Mouse (Mus musculus) macrophage (primary cell): Measurements from ENCODE around the gene Hexb. TPM values are rescaled to one million over a fixed set of nuclear protein-coding genes. Genes with fewer than 3 reads are reported as not detected.
"Not testable (repeated sequence)": the region's sequence is repeated elsewhere in the genome, so short reads cannot be mapped to it uniquely, and the experiment has no call there.

Experiments used
- H3K27ac ChIP-seq: fragments of 350-480 bp; formaldehyde crosslinking; 2 replicates; pipeline ENCODE4 v1.9.0; 2021
- H3K36me3 ChIP-seq: fragments of 350-480 bp; formaldehyde crosslinking; 2 replicates; pipeline ENCODE4 v1.9.0; 2021; ENCODE audit errors: inconsistent target
- H3K4me3 ChIP-seq: fragments of 350-480 bp; formaldehyde crosslinking; 2 replicates; pipeline ENCODE4 v1.9.0; 2021; ENCODE audit errors: inconsistent target
- H3K79me2 ChIP-seq: fragments of 350-480 bp; formaldehyde crosslinking; 2 replicates; pipeline ENCODE4 v1.9.0; 2021; ENCODE audit errors: inconsistent target
- WGBS: methylation state at CpG from one replicate; pipeline ENCODE4 v1.1.7; 2026; ENCODE audit warnings: inconsistent platforms; ENCODE audit not compliant: missing documents; 5-methylcytosine and 5-hydroxymethylcytosine counted together
- polyA plus RNA-seq: library from polyadenylated mRNA; stranded (reverse); fragments of 250-400 nt; gene quantifications from 3 replicates; pipeline ENCODE4 v1.2.4, GENCODE M21; 2018; ENCODE audit warnings: inconsistent platforms

The Hexb gene
- polyA plus RNA-seq, 1 experiment from 2014 or later: 132 TPM

GRCm38 (mm10) chr13:97180113-97180828 lies 17.9 kb downstream of the Hexb start:
- peaks cover 93% of the 10 kb centered on the region for H3K36me3 ChIP-seq
- no peak overlapping the region for H3K4me3 ChIP-seq
- H3K27ac ChIP-seq: no peak overlapping the region
- no peaks in the 10 kb centered on the region for H3K79me2 ChIP-seq
- WGBS: 96% methylated on average over 6 of the region's 6 CpGs

DNA sequence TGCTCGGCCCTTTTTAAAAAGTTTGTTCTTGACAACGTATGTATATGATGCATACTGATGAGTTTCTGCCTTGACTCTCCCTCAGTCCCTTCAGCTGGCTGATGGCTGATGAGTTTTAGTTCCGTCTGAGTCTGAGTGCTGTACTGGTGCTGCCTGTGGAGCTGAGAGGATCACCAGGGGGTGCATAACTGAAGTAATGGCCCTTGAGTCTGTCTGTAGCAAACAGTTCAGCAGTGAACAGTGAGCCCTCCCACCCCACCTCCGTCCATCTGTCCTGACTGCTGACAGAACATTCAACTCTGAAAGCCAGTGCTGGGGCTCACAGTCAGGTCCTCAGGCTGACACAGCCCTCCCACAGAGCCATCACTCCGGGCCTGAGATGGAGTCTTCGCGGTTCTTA lies 19.2 kb downstream of the Hexb start:
- Histone ChIP-seq H3K4me3 (no peak overlapping the region), H3K27ac (no peak overlapping the region), H3K79me2 (no peaks in the 10 kb centered on the region), H3K36me3 (peaks cover 93% of the 10 kb centered on the region)
- 97% methylated on average over 7 of the region's 7 CpGs for WGBS

DNA sequence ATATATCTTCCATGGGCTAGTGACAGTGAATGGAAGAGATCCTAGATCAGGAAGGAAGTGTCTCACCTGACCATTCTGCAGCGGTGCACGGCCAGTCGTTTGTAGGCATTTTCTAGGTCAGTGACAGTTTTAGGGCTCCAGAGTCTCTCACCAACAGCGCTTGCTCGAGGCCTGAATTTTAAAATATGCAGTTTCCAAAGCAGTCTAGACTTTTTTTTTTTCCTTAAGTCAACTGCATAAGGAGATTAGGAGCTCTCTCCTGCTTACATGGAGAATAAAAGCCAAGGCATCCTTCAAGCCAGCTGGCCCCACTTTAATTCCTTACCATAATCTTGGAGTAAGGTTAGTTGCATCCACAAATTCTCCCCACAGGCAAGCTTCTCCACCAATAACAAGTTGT lies 21.4 kb downstream of the Hexb start:
- Histone ChIP-seq H3K79me2 (no peaks in the 10 kb centered on the region), H3K4me3 (no peak overlapping the region), H3K27ac (no peak overlapping the region), H3K36me3 (peaks cover 93% of the 10 kb centered on the region)
- 93% methylated on average over 5 of the region's 5 CpGs for WGBS

- 95% methylated on average over 10 of the region's 10 CpGs for WGBS
- no peaks in the 10 kb centered on the region for H3K79me2 ChIP-seq
- H3K4me3 ChIP-seq: no peak overlapping the region
- peaks cover 85% of the 10 kb centered on the region for H3K36me3 ChIP-seq
- H3K27ac ChIP-seq: no peak overlapping the region
These were observed 22.5 kb downstream of the Hexb start for GRCm38 (mm10) chr13:97175520-97176264.

- Histone ChIP-seq H3K36me3 (peaks cover 55% of the 10 kb centered on the region), H3K79me2 (0 out of 2 replicates have a peak, but pooled peaks cover under 1% of the 10 kb centered on the region), H3K4me3 (no peak overlapping the region), H3K27ac (no peak overlapping the region)
- 66% methylated on average over 4 of the region's 4 CpGs for WGBS
These were observed 52.3 kb downstream of the Hexb start for GRCm38 (mm10) chr13:97145834-97146233.

DNA sequence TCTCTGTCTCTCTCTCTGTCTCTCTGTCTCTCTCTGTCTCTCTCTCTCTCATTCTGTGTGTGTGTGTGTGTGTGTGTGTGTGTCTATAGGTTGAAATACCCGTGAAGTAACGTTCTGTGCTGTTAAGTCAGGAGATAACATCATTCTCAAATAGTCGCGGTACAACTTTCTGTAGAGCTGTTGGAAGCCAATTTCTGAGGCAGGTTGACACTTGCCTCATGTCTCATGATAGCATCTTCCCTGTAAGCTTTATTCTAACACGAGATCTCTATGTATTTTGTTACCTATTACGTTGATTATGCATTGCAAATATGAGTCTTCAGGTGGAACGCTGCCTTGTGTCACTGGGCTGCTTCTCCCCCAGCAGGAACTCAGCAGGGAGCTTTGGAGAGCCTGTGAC lies 55.8 kb downstream of the Hexb start:
- no peak overlapping the region for H3K4me3 ChIP-seq
- 95% methylated on average over 7 of the region's 7 CpGs for WGBS
- H3K36me3 ChIP-seq: peaks cover 25% of the 10 kb centered on the region
- no peak overlapping the region for H3K27ac ChIP-seq
- H3K79me2 ChIP-seq: peaks cover 25% of the 10 kb centered on the region

DNA sequence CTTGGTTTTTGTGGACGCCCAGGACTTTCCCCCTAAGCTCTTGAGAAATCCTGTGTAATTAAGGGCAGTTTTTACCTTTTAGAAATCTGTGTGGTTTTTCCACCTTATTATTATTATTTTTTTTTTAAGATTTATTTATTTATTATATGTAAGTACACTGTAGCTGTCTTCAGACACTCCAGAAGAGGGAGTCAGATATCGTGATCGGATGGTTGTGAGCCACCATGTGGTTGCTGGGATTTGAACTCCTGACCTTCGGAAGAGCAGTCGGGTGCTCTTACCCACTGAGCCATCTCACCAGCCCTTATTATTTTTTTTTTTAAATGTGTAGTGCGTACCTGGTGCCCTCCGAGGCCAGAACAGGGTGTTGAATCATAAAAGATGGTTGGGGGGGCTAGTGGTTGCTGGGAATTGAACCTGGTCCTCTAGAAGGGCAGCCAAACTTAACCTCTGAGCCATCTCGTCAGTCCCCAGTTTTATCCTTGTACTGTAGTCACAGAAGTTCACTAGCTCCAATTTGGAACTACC lies 59.7 kb downstream of the Hexb start:
- 23% methylated on average over 8 of the region's 8 CpGs for WGBS
- H3K36me3 ChIP-seq: peaks cover 29% of the 10 kb centered on the region
- peak overlapping the region; percentile 69 for H3K27ac ChIP-seq

GRCm38 (mm10) chr13:97137466-97138400 lies 60.4 kb downstream of the Hexb start, which contains the start of the genes Gfm2 and Nsa2:
TSS of gene Gfm2 (plus strand) at chr13:97137937.
TSS of gene Nsa2 (minus strand) at chr13:97137937.
- Histone ChIP-seq H3K79me2 (peaks cover 48% of the 10 kb centered on the region), H3K27ac (peak within 1 kb of the TSS; percentile 69), H3K4me3 (peak within 1 kb of the TSS; percentile 81), H3K36me3 (peaks cover 26% of the 10 kb centered on the region)
- WGBS: 1% methylated on average over 51 of the region's 57 CpGs

More for the DNA sequence above, 59.7 kb downstream of the Hexb start:
- Histone ChIP-seq H3K79me2 (peaks cover 48% of the 10 kb centered on the region), H3K4me3 (peak overlapping the region; percentile 81)

- not testable (repeated sequence) for H3K79me2 ChIP-seq, H3K27ac ChIP-seq, H3K4me3 ChIP-seq
- peaks cover 33% of the 10 kb centered on the region for H3K36me3 ChIP-seq
- WGBS: no CpG with 5 or more reads among the region's 2 CpGs
These were observed 67.7 kb downstream of the Hexb start for GRCm38 (mm10) chr13:97130413-97130812.

- H3K4me3 ChIP-seq, H3K79me2 ChIP-seq, H3K27ac ChIP-seq: not testable (repeated sequence)
- peaks cover 27% of the 10 kb centered on the region for H3K36me3 ChIP-seq
- WGBS: no CpG with 5 or more reads among the region's 4 CpGs
These were observed 68.5 kb downstream of the Hexb start for GRCm38 (mm10) chr13:97129654-97130053.

Other genes with a start within 250 kb of the Hexb start
- not detected in 3 replicates for gene 1700029F12Rik, start 164.0 kb downstream of the Hexb start, polyA plus RNA-seq
- gene Fam169a, start 131.1 kb downstream of the Hexb start, polyA plus RNA-seq: 0.17 TPM in 1 of 3 replicates, not detected in the others
- 1.0 to 3.9 TPM (median 1.3 TPM) in 3 replicates for gene Gm6169, start 99.1 kb downstream of the Hexb start, polyA plus RNA-seq
- gene Gfm2, start 60.4 kb downstream of the Hexb start, polyA plus RNA-seq: 18.1 to 28.5 TPM (median 20.5 TPM) in 3 replicates
- 150 to 444 TPM (median 165 TPM) in 3 replicates for gene Nsa2, start 60.4 kb downstream of the Hexb start, polyA plus RNA-seq
- gene Enc1, start 42.7 kb upstream of the Hexb start, polyA plus RNA-seq: 8.5 to 16.0 TPM (median 15.6 TPM) in 3 replicates